ENCODE assay signal across 15 mouse cellular contexts in the genomic region with DNA sequence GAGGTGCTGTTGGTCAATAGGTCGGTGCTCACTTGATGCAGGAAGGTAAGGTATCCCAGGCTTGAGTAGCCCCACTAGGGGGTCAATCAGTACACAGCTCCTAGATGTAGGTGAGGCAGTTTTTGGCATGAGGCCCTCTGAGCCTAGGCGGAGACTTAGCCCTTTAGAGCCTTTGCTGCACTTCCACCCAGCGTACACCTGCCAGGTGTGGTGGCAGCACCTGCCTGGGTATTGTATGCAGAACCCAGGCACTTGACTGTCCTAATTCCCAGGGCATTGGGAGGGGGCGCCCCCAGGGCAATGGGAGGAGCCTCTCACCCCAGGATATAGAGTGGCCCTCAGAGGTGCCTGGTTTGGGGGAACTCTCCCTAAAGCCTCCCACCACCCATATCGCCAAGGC. TPM values are rescaled to one million over a fixed set of nuclear protein-coding genes. Genes with fewer than 3 reads are reported as not detected.
"Had no signal": no experiment of that assay in that cellular context is flagged by ENCODE, and none has a peak within 500 bp of the region (broad histone marks: within the 10 kb centered on the region; RNA-seq: fewer than 3 reads in every experiment).

No protein-coding gene starts in this region.

- DNase-seq: right cerebral cortex, postnatal 14 days; thymus, adult 2 months; thymus, postnatal 25 days had no signal

- H3K4me3 ChIP-seq: limb, embryonic 10.5 days; lung, embryonic 15.5 days; midbrain, embryonic 12.5 days; neural tube, embryonic 13.5 days had no signal

- H3K27ac ChIP-seq: limb, embryonic 10.5 days; lung, embryonic 15.5 days; midbrain, embryonic 12.5 days; neural tube, embryonic 13.5 days had no signal

- H3K4me2 ChIP-seq: liver, embryonic 11.5 days; midbrain, embryonic 12.5 days; neural tube, embryonic 13.5 days had no signal

- H3K27me3 ChIP-seq: lung, embryonic 15.5 days; midbrain, embryonic 12.5 days; neural tube, embryonic 13.5 days had no signal

- H3K36me3 ChIP-seq: limb, embryonic 10.5 days; lung, embryonic 15.5 days; midbrain, embryonic 12.5 days; neural tube, embryonic 13.5 days had no signal

- H3K9me3 ChIP-seq: limb, embryonic 10.5 days; lung, embryonic 15.5 days; midbrain, embryonic 12.5 days; neural tube, embryonic 13.5 days had no signal

- H3K9ac ChIP-seq: lung, embryonic 15.5 days; midbrain, embryonic 12.5 days; neural tube, embryonic 13.5 days had no signal

- H3K4me1 ChIP-seq: midbrain, embryonic 12.5 days had no signal

- ATAC-seq: midbrain, embryonic 16.5 days had no signal

RNA-seq across cellular contexts. Expression of a gene that starts 4.0 kb away (rescaled TPM):
- total RNA-seq: left cerebral cortex, adult 18-20 months; left cerebral cortex, postnatal 10 days; megakaryocyte-erythroid progenitor cell, adult 5-6 weeks had no signal
- polyA plus RNA-seq: midbrain, embryonic 12.5 days; midbrain, embryonic 16.5 days; neural tube, embryonic 13.5 days had no signal

RNA-seq across cellular contexts. Expression of a gene that starts 29.2 kb away (rescaled TPM):
- total RNA-seq: layer of hippocampus, adult 18-20 months; layer of hippocampus, postnatal 14 days; left cerebral cortex, adult 18-20 months; left cerebral cortex, postnatal 10 days had no signal
- polyA plus RNA-seq: testis, adult 2 months had no signal

RNA-seq across cellular contexts. Expression of a gene that starts 41.5 kb away (rescaled TPM):
- polyA plus RNA-seq: midbrain, embryonic 16.5 days had no signal
